Mouse (Mus musculus) embryo, embryonic 10 days (tissue): ENCODE data around the gene Ring1.
A peak's percentile ranks its signal among the peaks of the same experiment; 100 is the strongest.

Experiments
- DNase-seq: peaks from one replicate; pipeline ENCODE4 v3.0.0-alpha.2; 2015; ENCODE audit warnings: low spot score

The Ring1 gene

DNA sequence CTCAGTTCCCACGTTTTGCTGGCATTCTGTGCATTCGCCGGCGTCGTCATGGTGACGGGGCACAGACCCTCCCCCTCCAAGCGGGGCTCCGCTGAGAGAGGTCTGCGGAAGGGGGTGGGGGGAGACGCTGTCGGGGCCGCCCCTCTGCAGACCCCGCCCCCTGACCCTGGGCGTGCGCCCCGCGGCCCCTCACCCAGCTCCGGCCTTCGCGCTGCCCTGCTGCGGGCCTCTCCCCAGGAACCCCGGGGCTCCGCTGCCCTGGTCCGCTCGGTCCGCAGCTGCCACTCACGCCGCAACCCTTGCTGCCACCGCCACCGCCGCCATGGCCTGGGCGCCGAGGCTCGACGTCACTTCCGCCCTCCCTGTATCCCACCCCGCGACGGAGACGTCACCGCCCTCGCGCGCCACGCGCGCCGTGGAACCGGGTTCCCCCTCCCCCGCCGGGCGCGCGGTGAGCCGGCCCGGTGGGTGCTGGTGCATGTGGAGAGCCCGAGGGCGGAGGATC lies at the start of gene Ring1:
TSS of gene Ring1 (minus strand) at position 364 of the 505 bp plus-strand sequence.
- peak; percentile 94 for DNase-seq

DNA sequence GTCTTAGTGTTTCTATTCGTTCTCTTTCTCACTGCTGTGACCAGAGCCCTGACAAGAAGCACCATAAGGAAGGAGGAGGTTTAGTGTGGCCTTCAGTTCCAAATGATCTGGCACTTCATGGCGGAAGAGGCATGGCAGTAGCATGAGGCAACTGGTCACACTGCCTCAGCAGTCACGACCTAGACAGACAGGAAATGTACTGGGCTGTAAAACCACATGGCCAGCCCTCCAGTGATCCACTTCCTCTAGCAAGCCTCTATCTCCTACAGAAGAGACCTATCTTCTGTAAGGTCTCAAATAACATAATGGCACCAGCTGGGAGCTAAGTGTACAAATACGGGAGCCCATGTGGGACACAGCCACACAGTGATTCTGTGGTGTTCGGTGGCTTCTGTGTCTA lies 47.6 kb upstream of the Ring1 start:
- no peak for DNase-seq

DNA sequence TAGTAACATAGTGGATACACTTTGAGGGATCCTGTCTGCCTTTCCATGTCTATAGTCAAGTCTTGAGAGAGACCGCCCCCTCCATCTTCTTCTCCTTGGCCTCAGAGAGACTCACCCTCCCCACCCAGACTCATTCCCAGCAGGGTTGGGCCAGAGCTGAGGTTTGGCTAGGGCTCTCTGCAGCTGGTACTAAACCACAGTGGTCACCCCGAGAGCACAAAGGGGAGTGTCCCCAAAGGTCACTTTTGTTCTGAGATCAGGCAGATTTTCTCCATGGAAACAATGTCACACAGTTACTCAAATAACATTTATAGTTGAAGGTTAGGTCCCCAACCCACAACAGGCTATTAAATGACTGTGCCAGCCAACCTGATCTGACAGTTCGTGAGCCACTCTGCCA lies 44.4 kb upstream of the Ring1 start:
- DNase-seq: no peak

DNA sequence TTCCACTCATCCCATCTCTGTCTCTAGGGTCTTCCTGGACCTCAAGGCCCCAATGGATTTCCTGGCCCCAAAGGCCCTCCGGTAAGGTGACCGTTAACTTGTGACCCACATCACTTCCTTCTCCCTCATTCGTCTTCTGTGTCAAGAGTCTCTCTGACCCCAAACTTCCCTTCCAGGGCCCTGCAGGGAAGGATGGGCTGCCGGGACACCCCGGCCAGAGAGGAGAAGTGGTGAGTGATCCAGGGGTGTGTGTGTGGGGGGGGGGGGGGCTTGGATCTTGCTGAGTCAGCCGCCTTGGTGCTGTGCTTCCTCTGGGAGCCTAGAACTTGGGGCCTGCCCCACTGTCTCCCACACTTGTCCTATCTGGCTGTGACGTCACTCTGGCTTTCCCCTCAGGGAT lies 32.7 kb upstream of the Ring1 start:
- DNase-seq: no peak

DNA sequence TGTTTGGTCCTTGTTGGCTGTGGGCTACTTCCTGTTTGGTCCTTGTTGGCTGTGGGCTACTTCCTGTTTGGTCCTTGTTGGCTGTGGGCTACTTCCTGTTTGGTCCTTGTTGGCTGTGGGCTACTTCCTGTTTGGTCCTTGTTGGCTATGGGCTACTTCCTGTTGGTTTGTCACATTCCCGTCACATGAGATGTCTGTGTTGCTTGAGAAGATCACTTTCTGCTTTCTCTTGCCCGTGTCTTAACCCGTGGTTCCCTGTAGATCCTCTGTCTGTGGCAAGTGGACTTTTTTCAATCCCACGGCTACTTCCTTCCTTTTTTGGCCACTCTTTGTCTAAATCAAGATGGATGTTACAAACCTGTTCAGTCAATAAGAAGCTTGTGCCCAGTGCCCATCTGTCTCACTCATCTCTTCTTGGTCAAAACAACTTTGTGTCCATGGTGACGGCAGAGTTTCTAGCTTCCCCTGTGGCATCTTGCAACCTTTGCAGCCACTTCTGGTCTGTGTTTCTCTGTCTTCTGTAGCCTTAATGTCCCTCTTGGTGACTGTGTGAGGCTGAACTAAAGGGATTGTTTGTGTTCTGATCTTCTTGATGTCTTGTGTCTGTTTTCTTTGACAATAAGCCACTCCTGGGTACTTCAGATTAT lies 23.0 kb upstream of the Ring1 start:
- no peak for DNase-seq

DNA sequence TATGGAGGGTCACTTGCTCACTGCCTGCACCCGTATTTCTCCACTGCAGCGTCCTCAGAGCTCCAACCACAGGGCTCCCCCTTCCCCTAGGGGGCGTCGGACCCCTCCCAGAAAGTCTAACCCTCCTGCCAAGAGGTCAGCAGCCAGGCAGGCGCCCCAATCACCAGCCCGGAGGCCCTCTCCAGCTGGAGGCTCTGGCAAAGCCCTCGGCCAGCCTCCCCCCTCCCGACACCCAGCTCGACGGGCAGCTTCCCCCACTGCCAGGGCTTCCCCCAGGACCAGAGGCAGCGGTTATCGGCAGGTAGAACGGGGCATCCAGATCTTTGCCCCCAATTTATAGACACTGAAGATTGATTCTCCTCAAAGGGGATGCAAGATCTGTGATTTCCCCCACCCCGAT lies 21.5 kb upstream of the Ring1 start:
- no peak for DNase-seq

DNA sequence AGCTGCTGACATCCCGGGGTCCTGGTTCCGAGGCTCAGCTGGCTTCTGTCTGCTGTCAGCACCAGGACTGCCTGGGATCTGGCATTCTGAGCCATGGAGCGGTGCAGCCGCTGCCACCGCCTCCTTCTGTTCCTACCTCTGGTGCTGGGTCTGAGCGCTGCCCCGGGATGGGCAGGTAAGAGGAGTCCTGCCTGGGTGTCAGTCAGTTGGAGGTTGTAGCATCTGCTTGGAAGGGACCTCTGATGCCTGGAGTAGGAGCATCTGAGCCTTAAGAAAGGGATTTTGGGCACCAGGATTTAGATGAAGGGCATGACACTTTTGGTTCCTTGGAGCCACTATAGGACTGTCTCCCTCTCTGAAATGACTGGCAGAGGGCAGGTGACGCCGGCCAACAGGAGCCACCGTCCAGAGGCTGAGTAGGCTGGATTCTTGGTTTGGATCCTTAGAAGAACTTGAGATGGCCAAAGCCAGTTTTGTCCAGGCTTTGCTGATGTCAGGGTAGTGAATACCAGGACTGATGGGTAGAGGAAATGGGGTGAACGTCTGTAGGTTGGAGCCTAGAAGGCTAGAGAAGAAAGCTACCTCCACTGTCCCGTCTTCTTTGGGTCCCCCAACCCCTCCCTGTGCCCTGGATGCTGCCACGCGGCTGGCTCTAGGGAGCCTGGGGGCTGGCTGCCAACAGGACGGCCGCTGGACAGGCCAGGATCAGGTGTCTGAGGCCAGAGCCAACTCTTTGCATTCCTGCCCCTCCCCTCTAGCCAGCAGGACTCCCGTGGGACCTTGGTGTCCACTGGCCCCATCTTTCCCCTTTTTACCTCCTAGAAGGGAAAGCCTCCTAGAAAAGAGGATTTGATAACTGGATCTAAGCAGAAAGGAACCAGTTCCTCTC lies 15.3 kb upstream of the Ring1 start:
- no peak for DNase-seq

DNA sequence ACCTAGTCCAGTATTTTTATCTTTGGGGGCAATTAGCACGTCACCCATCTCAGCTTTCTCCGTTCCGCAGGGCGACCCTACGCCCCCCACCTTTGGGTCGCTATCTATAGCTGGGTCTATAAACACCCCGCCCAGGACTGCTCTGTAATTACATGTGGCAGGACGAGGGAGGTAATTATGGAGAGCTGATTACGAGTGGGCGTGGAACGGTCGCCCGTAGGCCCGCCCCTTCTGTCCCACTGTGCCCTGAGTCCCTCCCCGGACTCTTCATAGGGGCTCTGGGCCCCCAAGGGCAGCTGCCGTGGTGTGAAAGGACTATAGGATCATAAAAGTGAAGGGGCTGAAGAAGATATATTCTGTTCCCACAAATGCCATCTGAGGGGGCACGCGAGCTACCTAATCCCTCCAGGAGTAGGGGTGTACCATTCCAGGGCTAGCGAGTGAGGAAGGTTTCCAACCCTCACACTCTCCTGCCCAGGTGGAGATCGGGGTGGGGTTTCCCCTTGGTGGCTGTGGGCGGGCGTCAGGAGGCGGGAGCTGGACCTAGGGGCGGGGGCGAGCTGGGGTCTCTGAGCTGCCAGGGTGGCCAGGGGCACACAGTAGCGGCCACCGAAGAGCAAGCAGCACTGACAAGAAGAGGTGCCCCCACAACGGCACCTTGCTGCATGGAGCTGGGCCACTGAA lies 14.5 kb upstream of the Ring1 start, which contains the start of gene Col11a2:
TSS of gene Col11a2 (plus strand) at position 560 of the 684 bp plus-strand sequence.
- no peak for DNase-seq

DNA sequence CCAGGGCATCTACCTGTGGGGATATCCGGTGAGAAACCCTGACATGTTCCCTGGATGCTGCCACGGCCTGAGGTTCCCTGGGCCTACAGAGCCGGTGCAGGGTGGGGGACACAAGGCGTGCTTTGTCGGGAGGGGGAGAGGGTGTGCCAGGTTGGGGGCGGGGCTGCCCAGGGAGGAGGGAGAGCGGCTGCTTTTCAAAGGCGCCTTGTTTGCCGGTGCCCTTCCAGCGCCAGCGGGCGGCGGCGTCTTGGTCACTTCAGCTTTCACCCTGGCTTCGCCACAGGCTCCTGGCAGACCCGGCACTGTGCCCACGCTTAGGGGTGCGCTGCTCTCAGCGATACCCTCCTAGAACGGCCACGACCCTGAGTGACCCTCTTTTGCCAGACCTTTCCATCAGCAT lies 14.0 kb upstream of the Ring1 start:
- DNase-seq: no peak

DNA sequence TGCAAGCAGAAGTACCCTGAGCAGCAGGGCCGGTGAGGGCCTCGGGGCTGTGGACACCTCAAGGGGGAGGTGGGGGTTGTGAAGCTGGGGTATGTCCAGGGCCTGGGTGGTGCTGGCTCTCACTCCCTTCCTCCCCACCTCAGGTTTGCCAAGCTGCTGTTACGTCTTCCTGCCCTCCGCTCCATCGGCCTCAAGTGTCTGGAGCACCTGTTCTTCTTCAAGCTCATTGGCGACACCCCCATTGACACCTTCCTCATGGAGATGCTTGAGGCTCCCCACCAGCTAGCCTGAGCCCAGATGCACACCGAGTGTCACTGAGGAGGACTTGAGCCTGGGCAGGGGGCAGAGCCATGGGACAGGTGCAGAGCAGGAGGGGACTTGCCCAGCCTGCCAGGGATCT lies 12.8 kb upstream of the Ring1 start:
- DNase-seq: no peak

DNA sequence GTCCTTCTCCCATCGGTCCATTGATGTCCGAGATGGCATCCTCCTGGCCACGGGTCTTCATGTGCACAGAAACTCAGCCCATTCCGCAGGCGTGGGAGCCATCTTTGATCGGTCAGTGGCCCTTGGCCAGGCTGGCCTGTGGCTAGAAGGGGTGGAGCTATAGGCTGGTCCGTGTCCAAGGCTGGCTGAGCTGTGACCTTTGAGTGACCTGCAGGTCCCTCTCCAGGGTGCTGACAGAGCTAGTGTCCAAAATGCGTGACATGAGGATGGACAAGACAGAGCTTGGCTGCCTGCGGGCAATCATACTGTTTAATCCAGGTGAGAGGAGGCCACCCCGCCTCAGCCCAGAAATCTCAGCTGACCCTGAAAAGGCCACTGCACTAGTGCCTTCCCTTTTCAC lies 12.2 kb upstream of the Ring1 start:
- no peak for DNase-seq

DNA sequence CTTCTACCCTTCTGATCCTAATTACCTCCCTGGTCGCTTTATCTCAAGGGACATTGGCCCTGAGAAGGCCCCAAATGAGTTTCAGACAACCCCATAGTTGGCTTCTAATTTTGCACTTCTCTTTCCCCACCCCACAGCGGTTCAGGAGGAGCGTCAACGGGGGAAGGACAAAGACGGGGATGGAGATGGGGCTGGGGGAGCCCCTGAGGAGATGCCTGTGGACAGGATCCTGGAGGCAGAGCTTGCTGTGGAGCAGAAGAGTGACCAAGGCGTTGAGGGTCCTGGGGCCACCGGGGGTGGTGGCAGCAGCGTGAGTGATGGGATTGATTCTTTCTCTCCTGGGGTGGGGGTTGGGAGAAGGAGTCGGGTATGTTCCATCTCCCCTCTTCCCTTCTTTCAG lies 11.0 kb upstream of the Ring1 start:
- DNase-seq: no peak

DNA sequence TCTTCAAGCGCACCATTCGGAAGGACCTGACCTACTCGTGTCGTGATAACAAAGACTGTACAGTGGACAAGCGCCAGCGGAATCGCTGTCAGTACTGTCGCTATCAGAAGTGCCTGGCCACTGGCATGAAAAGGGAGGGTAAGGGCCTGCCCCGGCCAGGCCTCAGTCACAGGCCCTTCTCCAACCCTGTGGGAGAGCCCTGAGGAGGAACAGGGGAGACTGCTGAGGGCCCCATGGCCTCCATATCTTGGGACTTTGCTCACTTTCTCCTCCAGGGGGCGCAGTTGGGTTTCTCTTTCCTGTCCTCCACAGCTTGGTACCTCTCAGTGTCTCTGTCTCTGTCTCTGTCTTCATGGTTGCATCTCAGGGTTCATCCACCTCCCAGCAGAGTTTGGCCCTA lies 9.6 kb upstream of the Ring1 start:
- DNase-seq: no peak

DNA sequence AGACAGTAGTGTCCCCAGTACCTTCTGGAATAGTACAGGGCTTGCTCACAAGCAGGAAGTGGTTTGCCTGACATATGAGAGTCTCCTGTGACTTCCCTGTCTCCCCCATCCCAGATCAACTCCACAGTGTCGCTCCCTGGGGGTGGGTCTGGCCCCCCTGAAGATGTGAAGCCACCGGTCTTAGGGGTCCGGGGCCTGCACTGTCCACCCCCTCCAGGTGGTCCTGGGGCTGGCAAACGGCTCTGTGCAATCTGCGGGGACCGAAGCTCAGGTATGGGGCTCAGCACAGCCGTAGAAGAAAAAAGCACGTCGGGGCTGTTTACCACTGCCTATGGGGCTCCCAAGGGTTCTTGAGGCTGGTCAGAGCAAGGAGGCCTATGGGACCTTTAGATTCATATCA lies 9.0 kb upstream of the Ring1 start:
- DNase-seq: no peak

DNA sequence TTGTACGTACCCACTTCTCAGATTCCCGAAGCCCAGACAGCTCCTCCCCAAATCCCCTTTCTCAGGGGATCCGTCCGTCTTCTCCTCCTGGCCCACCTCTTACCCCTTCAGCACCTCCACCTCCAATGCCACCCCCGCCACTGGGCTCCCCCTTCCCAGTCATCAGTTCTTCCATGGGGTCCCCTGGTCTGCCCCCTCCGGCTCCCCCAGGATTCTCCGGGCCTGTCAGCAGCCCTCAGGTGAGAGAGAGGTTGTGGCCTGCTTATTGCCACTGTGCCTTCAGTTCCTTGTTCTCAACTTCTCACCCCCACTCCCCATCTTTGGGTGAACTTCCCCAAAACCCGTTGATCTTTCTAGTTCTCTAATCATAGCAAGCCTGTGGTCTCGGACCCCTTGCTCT lies 8.3 kb upstream of the Ring1 start:
- DNase-seq: no peak

DNA sequence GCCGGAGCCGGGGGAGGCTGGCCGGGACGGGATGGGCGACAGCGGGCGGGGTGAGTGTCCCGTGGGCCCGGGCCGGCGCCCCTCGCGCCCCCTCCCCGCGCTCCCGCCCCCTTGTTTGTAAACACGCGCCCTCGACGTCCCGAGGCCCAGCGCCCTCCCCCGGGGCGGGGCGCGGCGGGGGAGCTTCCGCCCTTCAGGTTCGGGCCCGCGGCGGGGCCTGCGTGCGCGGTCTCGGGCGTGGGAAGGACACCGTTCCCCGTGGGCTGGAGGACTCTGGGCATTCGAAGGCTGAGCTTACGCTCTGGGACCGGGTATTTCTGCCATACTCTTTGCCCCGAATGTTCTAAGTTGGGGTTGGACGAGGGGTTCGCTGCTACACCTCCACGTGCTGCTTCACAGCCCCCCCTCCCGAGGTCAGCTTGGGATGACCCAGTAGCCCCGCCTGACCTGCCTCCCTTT lies 7.7 kb upstream of the Ring1 start:
- DNase-seq: no peak

DNA sequence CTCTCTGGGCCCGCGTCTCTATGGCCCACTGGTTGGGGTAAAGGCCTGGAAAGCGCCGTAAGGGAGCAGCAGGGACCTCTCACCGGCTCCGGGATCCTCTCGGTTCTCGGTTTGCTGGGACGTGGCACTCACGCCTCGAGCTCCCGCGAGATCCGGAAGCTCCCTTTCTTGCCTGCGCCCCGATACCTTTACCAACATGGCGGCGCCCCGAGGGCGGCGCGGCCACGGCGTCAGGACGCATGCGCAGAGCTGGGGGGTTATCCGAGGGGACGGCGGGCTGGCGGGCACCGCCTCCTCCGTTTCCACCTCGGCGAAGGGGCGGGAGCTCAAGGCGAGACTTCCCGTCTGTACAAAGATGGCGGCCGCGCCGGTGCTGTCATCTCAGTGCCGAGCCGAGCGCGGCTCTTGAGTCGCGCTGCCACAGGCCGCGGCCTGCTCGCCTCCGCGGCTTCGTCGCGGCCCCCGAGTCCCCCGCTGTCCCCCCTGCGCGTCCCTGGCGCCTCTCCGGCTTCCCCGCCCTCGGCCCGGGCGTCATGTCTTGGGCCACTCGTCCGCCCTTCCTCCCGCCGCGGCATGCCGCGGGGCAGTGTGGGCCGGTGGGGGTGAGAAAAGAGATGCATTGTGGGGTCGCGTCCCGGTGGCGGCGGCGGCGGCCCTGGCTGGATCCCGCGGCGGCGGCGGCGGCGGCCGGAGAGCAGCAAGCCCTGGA lies 7.1 kb upstream of the Ring1 start, which contains the start of the genes Slc39a7 and Rxrb:
TSS of gene Slc39a7 (minus strand) at position 218 of the 709 bp plus-strand sequence.
TSS of gene Rxrb (plus strand) at position 348 of the 709 bp plus-strand sequence.
- peak; percentile 97 for DNase-seq

DNA sequence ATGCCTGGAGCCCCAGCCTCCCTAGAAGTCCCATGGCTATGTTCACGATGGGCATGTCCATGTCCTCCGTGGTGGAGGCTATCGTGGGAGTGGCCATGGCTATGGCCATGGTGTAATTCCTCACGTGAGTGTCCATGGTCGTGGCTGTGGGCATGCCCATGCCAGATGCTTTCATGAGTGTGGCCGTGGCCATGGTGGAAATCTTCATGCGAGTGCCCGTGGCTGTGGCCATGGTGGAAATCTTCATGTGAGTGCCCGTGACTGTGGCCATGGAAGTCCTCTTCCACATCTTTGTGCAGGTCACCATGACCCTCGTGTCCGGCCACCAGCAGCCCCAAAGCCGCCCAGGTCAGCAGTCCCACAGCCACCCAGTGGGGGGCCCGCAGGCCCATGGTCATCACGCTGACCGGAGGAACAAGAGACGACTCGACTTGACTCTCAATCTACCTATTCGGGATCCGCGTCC lies 6.4 kb upstream of the Ring1 start:
- no peak for DNase-seq

DNA sequence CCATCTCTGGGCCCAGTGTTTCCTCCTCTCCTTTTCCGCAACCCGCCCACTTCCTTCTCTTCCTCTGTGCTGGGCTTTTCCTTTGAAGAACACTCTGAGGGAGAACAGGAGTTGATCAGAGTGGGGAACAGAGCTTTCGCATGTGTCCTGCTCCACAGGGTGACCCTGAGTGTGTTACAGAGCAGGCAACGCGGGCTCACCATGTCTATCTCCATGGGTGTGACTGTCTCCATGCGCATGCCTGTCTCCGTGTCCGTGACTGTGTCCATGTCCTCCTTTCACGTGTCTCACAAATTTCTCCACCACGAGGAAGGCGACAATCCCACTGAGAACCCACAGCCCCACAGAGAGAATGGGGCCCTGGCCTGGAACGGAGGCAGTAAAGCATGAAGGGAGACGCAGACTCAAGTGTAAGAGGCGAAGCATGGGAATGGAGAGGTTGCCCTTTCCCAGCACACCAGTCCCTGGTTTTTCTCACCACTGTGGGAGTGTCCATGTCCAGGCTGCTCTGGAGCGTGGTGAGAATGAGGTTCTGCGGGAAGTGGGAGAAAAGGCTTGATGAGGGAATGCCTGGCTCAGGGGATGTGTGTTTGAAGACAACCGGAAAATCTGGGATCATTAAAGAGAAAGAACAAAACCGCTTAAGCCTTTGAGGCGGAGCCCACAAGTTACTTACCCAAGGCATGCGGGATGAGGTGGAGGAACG lies 5.6 kb upstream of the Ring1 start:
- no peak for DNase-seq

DNA sequence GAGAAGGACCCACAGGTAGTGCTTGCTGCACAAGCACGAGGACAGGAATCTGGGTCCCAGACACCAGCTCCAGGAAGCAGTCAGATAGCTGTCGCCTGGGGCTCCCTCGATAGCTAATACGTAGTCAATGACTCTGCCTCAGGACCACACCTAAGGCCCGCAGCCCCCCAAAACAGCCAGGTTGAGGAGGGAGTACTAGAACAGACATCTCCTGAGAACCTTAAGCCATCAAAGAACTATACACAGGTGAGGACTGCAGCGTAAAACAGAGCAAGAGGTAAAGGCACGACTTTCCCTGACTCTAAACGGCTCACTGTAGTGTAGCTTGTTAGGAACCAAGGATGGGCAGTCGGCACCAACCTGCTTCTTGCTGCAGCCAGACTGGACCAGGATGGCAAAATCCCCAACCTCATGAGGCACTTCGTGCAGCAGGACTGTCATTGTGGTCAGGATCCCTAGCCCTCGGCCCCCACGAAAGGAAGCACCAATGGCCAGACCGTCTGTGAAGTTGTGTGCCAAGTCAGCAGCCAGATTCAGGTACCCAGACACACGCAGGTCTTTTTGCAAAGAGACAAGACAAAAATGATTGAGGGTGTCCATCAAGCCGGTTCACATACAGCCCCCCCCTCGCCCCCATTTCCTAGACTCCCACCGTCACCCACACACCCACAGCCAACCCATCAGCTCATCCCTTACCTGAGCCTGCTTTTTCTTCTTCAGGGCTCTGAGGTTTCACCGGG lies 4.8 kb upstream of the Ring1 start:
- no peak for DNase-seq
